Mouse (Mus musculus): ENCODE data around the gene Unc5c. TPM values are rescaled to one million over a fixed set of nuclear protein-coding genes. Genes with fewer than 3 reads are reported as not detected.

Unc5c gene
- total and polyA plus RNA-seq, 2 experiments from 2014 or later, result 9.2 to 28.3 TPM

- Histone ChIP-seq H3K4me3 (ENCODE audit: low read depth, low read length) (no peak overlapping the region), H3K4me2 (ENCODE audit: low read depth) (no peak overlapping the region), H3K27me3 (ENCODE audit: insufficient read depth, low read length) (no peaks in the 10 kb centered on the region; the same call in none of the 2 replicates), H3K36me3 (ENCODE audit: insufficient read depth) (no peaks in the 10 kb centered on the region), H3K4me1 (ENCODE audit: insufficient read depth) (no peaks in the 10 kb centered on the region), H3K27ac (ENCODE audit: low read depth, low read length) (no peak overlapping the region), H3K9ac (no peak overlapping the region), H3K9me3 (ENCODE audit: low read length) (no peaks in the 10 kb centered on the region)
- WGBS, result 39% methylated on average over 3 of the region's 3 CpGs
- no peak for TF ChIP-seq CTCF (IDR thresholded peaks at IDR 0.05; ENCODE audit: low read depth)
- ATAC-seq (peak; percentile 51; the same call in 1 of the 2 replicates), DNase-seq (peak; percentile 19)
These were observed 185.6 kb downstream of the Unc5c start for GRCm38 (mm10) chr3:141650658-141651057.

GRCm38 (mm10) chr3:141653915-141654314 is 188.9 kb downstream of the Unc5c start:
- H3K9me3 ChIP-seq (ENCODE audit: low read length), result no peaks in the 10 kb centered on the region
- ATAC-seq, result no peak
- no peaks in the 10 kb centered on the region for H3K36me3 ChIP-seq (ENCODE audit: insufficient read depth)
- H3K9ac ChIP-seq, result no peak overlapping the region
- no peaks in the 10 kb centered on the region for H3K4me1 ChIP-seq (ENCODE audit: insufficient read depth)
- H3K4me3 ChIP-seq (ENCODE audit: low read depth, low read length), result no peak overlapping the region
- WGBS, result 87% methylated on average over 1 of the region's 1 CpGs
- no peak overlapping the region for H3K4me2 ChIP-seq (ENCODE audit: low read depth)
- H3K27ac ChIP-seq (ENCODE audit: low read depth, low read length), result no peak overlapping the region
- DNase-seq, result no peak
- TF ChIP-seq CTCF (IDR thresholded peaks at IDR 0.05; ENCODE audit: low read depth), result no peak
- H3K27me3 ChIP-seq (ENCODE audit: insufficient read depth, low read length), result no peaks in the 10 kb centered on the region; the same call in none of the 2 replicates

- H3K4me1 ChIP-seq (ENCODE audit: insufficient read depth), result no peaks in the 10 kb centered on the region
- ATAC-seq, result no peak; the same call in 1 of the 2 replicates
- H3K27ac ChIP-seq (ENCODE audit: low read depth, low read length), result no peak overlapping the region
- H3K27me3 ChIP-seq (ENCODE audit: insufficient read depth, low read length), result no peaks in the 10 kb centered on the region
- no peaks in the 10 kb centered on the region for H3K36me3 ChIP-seq (ENCODE audit: insufficient read depth)
- peak; percentile 16 for DNase-seq
- H3K9me3 ChIP-seq (ENCODE audit: low read length), result no peaks in the 10 kb centered on the region
- WGBS, result 69% methylated on average over 3 of the region's 3 CpGs
- no peak for TF ChIP-seq CTCF (IDR thresholded peaks at IDR 0.05; ENCODE audit: low read depth)
- no peak overlapping the region for H3K9ac ChIP-seq
- no peak overlapping the region for H3K4me2 ChIP-seq (ENCODE audit: low read depth)
- H3K4me3 ChIP-seq (ENCODE audit: low read depth, low read length), result no peak overlapping the region
These were observed 194.2 kb downstream of the Unc5c start for GRCm38 (mm10) chr3:141659041-141659789.

DNA sequence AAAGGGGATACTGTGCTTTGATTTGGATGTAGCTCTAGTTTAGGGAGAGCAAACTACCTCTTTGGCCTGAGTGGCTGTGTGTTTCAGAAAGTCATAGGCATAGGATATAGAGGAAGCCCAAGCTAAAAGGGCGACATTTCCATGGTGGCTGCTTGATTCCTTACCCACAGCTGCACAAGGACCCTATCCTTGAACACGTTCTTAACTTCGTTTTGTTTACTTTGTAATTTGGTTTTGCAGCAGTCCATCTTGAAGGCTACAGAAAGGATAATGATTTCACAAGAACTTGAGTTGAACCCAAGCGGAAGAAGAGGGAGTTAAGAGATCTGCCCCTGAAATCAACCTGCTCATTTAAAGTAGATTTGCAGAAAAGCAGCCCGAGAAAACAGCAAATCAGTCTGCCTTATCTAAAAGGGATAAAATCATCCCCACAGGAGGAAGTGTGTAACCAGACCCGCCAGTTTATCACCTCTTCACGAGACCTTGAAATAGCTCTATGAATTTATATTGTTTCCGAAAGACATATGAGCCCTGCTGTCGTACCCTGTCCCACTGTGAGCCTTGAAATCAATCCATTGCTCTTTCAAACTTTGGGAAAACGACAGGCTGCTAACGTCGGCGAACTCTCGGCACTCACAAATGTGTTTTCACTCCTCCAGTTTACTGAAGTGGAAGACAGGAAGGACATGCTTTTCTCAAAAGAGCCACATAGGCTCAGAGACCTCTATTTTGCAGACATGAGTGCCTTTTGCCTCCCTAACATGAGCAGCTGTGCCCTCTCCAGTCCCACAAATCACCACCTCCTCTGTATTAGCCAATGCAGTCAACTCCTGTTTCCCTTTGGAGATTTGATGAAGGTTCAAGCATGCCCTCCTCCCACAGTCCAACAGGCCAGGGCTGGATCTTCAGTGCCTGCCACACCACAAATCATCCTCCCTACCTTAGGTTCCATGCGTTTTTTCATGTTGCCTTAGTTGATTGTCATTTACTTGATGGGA is 195.3 kb downstream of the Unc5c start:
- H3K4me2 ChIP-seq (ENCODE audit: low read depth), result no peak overlapping the region
- no peak overlapping the region for H3K4me3 ChIP-seq (ENCODE audit: low read depth, low read length)
- WGBS, result 70% methylated on average over 15 of the region's 15 CpGs
- no peaks in the 10 kb centered on the region for H3K27me3 ChIP-seq (ENCODE audit: insufficient read depth, low read length)
- H3K9me3 ChIP-seq (ENCODE audit: low read length), result no peaks in the 10 kb centered on the region
- no peak for DNase-seq
- H3K27ac ChIP-seq (ENCODE audit: low read depth, low read length), result no peak overlapping the region
- ATAC-seq, result no peak
- H3K36me3 ChIP-seq (ENCODE audit: insufficient read depth), result no peaks in the 10 kb centered on the region
- no peak overlapping the region for H3K9ac ChIP-seq
- TF ChIP-seq CTCF (IDR thresholded peaks at IDR 0.05; ENCODE audit: low read depth), result no peak
- H3K4me1 ChIP-seq (ENCODE audit: insufficient read depth), result no peaks in the 10 kb centered on the region

- no peak for TF ChIP-seq CTCF (IDR thresholded peaks at IDR 0.05; ENCODE audit: low read depth)
- ATAC-seq, result peak; percentile 53; the same call in 1 of the 2 replicates
- H3K27ac ChIP-seq (ENCODE audit: low read depth, low read length), result no peak overlapping the region
- no peak overlapping the region for H3K4me2 ChIP-seq (ENCODE audit: low read depth)
- DNase-seq, result peak; percentile 22
- H3K9me3 ChIP-seq (ENCODE audit: low read length), result no peaks in the 10 kb centered on the region
- 31% methylated on average over 2 of the region's 2 CpGs for WGBS
- no peaks in the 10 kb centered on the region for H3K36me3 ChIP-seq (ENCODE audit: insufficient read depth)
- no peaks in the 10 kb centered on the region for H3K27me3 ChIP-seq (ENCODE audit: insufficient read depth, low read length)
- H3K9ac ChIP-seq, result no peak overlapping the region
- no peak overlapping the region for H3K4me3 ChIP-seq (ENCODE audit: low read depth, low read length)
- 0 out of 2 replicates have a peak, but pooled peaks cover 3% of the 10 kb centered on the region for H3K4me1 ChIP-seq (ENCODE audit: insufficient read depth)
These were observed 224.1 kb downstream of the Unc5c start for GRCm38 (mm10) chr3:141689113-141689512.

DNA sequence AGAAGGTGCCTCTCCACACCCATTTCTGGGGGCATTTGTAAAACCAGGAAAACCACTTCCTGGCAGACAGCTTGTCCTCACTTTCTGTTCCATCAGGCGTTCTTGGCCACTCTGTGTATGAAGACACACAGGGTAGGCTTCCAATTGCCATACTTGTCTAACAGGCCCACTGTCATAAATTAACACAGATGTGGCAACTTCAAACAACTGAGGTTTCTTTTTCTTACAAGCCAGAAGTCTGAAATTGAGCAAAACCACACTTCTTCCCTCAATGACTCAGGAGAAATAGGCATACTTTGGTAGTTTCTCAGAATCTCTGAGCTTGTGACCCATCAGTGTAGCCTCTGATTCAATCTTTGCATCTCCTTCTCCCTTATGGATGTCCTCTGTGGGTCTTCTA is 225.7 kb downstream of the Unc5c start:
- WGBS, result 75% methylated on average over 1 of the region's 1 CpGs
- H3K27ac ChIP-seq (ENCODE audit: low read depth, low read length), result no peak overlapping the region
- H3K9ac ChIP-seq, result no peak overlapping the region
- TF ChIP-seq CTCF (IDR thresholded peaks at IDR 0.05; ENCODE audit: low read depth), result no peak
- no peak overlapping the region for H3K4me2 ChIP-seq (ENCODE audit: low read depth)
- no peak for ATAC-seq
- no peak overlapping the region for H3K4me3 ChIP-seq (ENCODE audit: low read depth, low read length)
- no peaks in the 10 kb centered on the region for H3K36me3 ChIP-seq (ENCODE audit: insufficient read depth)
- 0 out of 2 replicates have a peak, but pooled peaks cover 3% of the 10 kb centered on the region for H3K4me1 ChIP-seq (ENCODE audit: insufficient read depth)
- no peaks in the 10 kb centered on the region for H3K9me3 ChIP-seq (ENCODE audit: low read length)
- no peak for DNase-seq
- H3K27me3 ChIP-seq (ENCODE audit: insufficient read depth, low read length), result no peaks in the 10 kb centered on the region
